Mouse (Mus musculus) heart, adult 8-10 months (tissue): ENCODE data around the gene Borcs7. TPM values are rescaled to one million over a fixed set of nuclear protein-coding genes. Genes with fewer than 3 reads are reported as not detected.
"Not testable (repeated sequence)": the region's sequence is repeated elsewhere in the genome, so short reads cannot be mapped to it uniquely, and the experiment has no call there.

Source experiments
- DNase-seq: peaks from one replicate; pipeline ENCODE4 v3.0.0; 2022; ENCODE audit warnings: low spot score
- total RNA-seq, 4 experiments: library from RNA; stranded (reverse); gene quantifications; 2 replicates each; pipeline ENCODE4 v1.2.4; 2022

Gene Borcs7
- total RNA-seq, 4 experiments from 2014 or later: 7.7 to 11.1 (median 8.6) TPM

DNA sequence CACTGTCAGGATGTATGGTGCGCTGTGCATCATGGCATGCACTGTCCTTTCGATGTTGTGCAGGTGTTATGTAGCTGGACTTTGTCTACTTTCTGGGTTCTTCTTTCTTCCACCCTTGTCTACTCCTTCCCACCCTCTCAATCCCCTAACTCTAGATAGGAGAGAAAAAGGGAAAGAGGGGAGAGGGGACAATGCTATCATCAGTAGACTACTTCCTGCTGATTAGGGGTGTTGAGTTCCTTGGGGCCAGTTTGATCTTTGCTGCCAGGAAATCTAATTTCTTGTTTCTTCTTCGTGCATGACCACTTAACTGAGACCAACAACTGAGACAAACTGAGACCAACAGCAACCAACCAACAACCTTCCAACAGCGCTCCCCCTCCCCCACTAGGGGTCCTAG, 20.9 kb downstream of the Borcs7 start:
- DNase-seq: no peak

DNA sequence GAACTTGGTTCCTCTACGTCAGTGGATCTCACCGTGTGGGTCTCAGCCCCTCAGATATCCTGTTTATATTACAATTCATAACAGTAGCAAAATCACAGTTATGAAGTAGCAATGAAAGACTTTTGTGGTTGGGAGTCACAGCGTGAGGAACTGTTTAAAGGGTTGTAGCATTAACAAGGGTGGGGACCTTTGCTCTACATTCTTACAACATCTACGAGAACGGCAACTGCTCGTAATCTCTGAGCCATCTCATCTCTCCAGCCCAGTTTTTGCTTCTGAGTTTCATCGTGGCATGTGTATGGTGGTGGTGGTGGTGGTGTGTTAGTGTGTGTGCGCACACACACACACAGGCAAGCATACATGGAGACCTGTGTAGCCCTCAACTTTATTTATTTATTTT, 24.5 kb downstream of the Borcs7 start:
- DNase-seq: no peak

DNA sequence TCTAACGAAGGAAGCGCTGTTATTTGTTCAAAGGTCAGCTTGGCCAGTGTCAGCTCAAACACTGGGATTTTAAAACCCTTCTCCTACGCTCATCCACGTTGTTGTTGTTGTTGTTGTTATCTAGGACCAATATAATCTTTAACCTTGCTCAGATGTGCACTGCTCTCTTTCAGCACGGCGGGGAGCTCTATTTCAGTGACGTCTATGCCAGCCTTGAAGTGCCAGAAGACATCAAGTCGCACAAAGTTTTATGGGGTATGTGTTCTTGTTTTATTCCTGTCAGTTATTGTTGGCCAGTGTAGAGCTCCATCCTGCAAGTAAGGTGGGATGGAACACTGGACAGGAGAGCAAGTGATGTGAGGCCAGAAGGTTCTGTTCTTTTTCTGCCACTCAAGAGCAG, 25.3 kb downstream of the Borcs7 start:
- no peak for DNase-seq

DNA sequence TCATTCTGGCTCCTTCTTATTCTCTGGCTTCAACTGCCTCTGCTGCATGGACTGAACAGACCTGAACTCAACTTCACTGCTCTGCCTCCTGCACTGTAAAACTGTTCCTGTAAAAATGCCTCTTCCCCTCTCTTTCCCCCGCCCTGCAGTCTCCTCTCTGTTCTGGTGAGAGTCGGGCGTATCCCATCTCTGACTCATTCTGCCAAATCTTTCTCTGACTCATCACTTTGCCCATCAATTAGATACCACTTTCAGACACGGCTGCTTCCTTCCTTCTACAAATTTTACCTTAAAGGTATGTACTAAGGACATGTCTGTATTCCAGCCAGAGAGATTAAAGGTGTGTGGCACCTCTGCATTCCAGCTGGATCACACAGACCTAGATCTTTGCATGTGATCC, 28.4 kb downstream of the Borcs7 start:
- no peak for DNase-seq

DNA sequence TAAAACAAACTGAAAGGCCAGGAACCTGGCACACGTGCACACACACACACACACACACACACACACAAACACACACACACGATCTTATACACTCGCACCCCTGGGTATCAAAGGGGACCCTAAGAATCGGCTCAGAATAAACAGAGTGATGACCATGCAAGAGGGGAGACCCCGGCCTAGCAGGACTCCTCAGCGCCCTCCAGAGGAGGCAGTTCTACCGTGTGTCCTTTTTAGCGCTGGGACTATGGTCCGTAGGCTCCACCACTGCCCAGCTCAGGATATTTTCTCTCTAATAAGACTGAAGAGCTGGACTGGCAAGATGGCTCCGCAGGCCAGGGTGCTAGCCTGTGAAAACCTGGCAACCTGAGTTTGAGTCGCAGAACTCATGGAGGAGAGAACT, 34.7 kb downstream of the Borcs7 start:
- DNase-seq: no peak

DNA sequence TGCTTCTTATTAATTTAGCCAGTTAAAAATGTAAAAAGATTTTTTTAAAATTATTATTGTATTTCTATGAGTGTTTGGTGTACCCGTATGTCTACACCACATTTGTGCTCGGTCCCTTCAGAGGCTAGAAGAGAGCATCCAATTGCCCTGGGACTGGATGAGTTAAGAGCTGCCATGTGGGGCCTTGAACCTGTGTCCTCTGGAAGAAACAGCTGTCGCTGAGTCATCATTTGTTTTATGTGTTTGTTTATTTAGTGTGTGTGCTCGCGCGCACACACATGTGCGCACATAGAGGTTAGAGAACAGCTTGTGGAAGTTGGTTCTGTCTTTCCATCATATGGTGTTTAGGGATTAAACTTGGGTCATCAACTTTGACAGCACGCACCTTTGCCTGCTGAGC, 36.4 kb downstream of the Borcs7 start:
- DNase-seq: no peak

DNA sequence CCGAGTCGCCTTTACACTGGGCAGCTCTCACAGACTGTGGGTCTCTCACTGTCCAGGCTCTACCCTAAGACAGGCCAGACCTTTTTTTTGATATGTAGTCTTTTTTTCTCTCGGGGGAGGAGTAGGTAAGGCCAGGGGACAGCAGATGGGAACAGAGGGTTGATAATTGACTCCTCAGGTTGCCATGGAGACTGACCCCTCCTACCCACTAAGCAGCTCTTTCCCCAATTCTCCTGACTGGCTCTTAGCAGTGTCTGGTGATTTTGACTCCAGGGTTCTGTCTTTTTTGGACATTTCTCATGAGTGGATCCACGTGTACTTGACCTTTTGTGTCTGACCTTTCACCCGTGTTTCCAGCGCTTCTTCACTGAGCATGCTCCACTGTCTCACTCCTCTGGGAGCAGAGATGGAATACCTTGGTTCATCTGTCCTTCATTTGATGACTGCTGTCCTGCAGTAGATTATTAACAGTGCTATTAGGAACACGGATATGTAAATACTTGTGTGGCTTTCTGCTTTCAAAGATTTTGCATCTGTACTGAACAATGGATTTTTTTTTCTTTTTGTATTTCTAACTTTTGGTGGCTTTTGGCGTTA, 37.5 kb downstream of the Borcs7 start:
- DNase-seq: no peak

DNA sequence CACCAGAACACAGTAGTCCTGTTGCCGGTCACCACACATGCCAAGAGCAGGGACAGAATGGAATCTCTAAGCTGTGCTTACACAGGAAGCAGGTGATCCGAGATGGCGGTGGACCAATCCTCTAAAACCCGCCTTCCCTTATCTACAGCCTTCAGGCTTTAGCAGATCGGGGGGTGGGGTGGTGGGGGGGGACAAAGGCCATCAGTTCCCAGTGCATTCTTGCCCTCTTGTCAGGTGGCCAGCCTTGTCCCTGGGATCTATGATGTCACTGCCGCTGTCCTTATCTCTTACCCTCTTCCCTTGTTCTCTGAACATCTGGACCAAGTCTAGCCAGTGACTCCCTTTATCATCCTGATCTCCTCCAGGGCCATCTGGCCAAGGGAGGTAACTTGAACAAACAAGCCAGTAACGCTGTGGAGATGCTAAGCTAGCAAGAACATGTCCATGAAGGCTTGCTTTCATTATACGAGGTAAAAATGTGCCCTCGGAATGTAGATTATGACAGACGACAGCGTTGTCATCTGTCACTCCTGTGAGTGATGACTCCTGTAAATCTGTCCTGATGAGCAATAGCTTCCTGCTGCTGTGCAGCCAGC, 38.3 kb downstream of the Borcs7 start:
- no peak for DNase-seq

DNA sequence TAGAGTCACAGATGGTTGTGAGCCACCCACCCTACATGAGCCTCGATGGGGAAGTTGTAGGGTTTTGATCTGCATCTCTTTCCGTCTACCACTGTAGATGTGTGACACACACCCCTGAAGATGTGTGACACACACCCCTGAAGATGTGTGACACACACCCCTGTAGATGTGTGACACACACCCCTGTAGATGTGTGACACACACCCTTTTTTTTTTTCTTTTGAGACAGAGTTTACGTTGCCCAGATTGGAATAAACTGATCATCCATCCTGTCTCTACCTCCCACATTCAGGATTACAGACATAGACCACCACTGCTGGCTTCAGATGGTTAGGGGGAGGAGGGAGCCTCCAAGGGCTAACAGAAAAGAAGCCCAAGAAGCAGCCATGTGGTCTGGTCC, 39.2 kb downstream of the Borcs7 start:
- DNase-seq: no peak

DNA sequence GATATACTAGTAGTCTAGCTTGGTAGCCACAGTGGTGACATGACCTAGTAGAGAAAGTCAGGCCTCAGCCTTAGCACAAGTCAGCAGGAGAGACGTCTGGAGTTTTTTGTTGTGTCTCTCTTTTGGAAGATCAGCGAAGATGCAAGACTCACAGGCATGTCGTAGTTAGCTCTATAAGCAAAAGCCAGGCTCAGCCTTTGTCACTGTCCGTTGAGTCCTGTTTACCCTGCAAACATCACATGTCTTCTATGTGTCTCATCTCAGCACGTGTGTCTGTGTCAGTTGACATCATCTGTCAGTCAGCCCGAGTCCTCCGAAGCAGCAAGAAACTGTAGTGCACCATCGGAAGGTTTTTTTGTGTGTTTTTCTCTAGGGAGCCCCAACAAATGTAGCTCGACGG, 41.6 kb downstream of the Borcs7 start:
- no peak for DNase-seq

DNA sequence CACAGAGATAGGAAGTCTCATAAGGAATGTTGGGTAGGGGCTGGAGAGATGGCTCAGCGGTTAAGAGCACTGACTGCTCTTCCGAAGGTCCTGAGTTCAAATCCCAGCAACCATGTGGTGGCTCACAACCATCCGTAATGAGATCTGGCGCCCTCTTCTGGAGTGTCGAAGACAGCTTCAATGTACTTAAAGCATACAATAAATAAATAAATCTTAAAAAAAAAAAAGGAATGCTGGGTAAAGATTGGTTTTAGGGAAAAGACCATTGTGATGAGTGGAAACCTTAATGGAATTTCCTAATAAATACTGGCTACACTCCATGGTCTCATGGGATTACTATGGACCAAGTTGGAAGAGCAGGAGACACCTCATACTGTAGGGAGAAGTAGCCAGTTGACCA, 43.0 kb downstream of the Borcs7 start:
- not testable (repeated sequence) for DNase-seq

DNA sequence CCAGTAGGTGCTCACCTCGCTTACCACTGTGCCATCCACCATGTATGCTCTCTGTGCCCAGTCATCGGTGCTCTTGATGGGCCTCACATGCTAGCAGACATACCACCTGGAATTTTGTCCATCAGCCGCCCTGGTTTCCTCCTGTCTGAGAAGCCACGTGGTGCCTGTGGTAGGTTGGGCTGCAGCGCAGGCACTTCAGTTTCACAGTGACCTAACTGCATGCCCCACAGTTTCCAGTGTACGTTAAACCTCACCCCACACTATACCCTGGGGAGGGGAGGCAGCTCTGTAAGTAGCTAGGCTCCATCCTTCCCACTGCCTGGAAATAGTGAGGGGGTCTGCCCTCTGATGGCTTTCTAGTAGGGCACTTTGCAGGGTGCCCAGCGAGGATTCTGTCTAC, 43.9 kb downstream of the Borcs7 start:
- DNase-seq: no peak

DNA sequence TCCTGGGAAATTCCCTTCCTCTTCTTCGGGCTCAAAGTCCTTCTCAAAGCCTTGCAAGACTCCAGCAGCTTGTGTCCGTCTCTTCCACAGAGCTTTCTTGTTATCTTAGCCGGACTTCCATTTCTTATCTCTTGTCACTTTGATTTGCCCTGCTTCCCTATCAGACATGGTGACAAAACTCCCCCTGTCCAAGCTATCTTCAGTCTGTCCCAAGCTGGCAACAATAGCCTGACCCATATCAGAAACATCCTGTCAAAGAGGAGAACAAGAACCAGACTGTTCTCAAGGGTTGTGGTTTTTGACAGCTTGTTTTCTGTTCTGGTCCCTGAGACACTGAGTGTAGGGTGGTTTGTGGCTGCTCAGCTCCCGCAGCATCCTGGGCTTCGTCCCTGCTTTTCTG, 45.5 kb downstream of the Borcs7 start:
- DNase-seq: no peak

DNA sequence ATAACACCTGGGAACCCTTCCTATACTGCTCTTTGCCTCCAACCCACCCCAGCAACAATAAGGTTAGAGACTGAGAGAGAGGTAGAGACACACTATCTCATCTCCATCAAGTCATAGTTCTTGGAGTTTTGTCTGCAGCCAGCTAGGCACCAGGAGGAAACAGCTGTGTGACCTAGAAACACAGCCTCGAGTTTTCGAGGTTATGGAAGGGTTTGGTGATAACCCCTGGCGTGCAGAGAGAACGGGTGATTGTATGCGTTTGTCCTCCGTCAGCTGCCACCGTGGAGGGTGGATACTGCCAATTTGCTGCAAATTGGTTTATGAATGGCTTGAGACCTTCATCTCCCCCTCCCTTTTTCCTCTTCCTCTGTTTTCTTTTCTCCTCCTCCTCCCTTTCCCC, 47.4 kb downstream of the Borcs7 start:
- DNase-seq: no peak

DNA sequence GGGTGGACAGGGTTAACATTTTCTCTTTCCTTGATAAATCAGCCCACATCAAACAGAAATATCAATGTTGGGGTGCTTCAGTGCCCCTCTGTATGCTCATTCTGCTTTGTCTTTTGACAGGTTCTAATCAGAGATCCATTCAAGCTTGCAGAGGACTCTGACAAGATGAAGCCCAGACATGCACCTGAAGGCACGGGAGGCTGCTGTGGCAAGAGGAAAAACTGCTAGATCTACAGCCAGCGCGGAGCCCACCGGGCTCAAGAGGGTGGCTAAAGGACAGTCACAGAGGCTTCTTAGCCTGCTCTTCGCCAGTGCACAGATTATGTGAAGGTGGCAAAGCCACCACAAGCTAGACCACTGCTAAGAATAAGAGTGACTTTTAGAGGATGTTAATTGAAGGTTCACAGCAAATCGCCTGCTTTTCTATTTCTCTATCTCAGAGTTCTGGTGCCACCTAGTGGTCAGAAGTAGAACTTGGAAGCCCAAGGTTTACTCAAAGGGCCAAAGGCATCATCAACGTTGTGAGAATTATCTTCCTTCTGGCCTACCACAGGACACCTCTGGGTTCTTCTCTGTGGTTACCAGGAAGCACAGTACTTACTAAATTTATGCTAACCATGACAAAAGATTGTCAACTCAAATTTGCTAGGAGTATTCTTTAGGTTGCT, 50.8 kb downstream of the Borcs7 start:
- peak; percentile 74 for DNase-seq

DNA sequence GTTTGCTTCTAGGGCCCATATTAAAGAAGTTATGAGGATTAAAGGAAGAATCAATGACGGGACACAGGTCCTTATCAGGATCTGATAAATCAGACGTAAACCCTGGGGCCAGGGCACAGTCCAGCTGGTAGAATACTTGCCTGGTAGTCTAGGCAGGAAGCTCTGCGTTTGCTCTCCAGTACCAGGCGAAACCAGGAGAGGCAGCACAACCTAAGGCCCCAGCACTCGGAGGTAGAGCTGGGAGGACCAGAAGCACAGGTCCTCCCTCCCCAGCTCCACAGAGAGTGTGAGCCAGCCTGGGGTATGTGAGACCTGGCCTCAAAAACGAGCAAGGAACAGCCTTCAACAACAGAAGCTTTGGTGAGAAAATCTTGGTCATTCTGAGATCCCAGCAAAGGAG, 51.9 kb downstream of the Borcs7 start:
- DNase-seq: no peak

DNA sequence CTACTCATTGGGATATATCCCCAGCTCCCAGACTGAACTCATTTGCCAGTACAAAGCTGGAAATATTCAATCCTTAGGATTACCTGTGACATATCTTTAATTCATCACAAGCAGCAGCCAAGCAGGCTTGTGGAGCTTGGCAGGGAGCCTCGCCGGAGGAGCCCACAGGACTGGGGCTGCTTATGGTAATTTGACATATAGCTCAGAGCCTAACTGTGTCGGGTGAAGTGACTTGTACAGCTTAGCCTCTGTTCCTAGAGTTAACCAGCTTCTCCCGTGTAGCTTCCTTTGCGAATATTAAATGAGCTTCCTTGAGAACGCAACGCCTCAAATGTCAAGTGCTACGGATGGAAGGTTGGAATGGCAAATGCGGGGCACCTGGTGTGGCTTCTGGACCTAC, 55.0 kb downstream of the Borcs7 start:
- no peak for DNase-seq

DNA sequence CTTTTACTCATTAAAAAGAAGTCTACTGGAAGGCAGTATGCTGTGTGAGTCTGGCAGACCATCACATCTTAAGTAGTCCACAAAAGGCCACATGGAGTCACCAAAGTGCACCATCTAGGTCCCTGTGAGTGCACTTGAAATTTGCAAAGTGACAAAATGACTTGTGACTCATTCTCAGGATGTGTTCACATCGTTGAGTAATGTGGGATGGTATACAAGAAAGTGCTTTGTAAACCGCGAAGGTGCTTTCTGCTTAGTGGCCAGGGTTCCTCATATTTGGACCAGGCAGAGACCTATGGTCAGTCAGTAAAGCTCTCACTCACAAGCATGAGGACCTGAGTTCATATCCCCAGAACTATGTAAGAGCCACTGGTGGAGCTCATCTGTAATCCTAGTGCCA, 58.1 kb downstream of the Borcs7 start:
- no peak for DNase-seq

DNA sequence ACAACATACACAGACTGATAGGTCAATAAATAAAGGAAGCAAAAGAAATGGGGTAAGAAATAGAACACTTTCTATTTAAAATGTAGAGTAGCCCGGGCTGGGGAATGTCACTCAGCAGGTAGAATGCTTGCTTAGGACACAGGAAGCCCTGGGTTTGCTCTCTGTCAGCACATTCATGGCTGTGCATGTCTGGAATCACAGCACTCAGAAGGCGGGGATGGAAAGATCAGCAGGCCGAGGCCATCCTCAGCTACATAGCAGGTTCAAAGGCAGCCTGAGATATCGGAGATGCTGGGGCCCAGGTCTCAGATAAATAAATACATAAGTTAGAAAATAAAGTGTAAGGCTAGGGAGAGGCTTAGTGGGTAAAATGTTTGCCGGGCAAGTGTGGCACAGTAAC, 62.5 kb downstream of the Borcs7 start:
- no peak for DNase-seq
